Mouse (Mus musculus): ENCODE data around the gene Bod1l. TPM values are rescaled to one million over a fixed set of nuclear protein-coding genes. Genes with fewer than 3 reads are reported as not detected.

The Bod1l gene
- polyA plus RNA-seq, 1 experiment = 16.0 TPM

DNA sequence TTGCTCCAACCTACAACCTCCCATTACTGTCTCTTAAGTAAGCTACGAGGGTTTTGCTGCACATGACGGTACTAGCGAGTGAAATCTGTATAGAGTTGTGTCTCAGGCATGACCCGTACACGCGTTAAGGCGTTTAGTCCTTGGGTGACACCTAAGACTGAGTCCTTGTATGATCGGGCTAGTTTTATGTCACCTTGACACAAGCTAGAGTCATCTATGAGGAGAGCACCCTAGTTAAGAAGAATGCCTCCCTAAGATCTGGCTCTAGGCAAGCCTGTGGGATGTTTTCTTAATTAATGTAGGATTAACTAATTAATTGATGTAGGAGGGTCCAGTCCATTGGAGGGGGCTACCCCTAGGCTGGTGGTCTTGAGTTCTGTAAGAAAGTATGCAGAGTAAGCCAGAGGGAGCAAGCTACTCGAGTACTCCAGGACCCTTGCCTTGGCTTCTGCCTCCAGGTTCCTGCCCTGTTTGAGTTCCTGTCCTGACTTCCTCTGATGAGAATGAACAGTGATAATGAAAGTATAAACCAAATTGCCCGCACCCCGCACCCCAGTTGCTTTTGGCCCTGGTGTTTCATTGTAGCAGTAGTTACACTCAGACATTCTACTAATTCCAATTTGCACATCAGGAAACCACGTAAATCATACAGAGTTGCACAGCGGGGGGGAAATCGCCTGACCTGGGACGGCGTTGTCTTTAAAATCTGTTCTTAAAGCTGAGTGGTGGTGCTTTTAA, 874 bp upstream of the Bod1l start:
- TF ChIP-seq POLR2A (IDR thresholded peaks at IDR 0.05; ENCODE audit: extremely low read depth, insufficient read depth, low read length) (no peak), CTCF (IDR thresholded peaks at IDR 0.05; ENCODE audit: extremely low read depth, insufficient read depth, low read length) (no peak)
- Histone ChIP-seq H3K4me1 (ENCODE audit: control insufficient read depth, insufficient read depth, low read length) (peaks cover 6% of the 10 kb centered on the region), H3K27ac (ENCODE audit: insufficient read depth, low read length) (no peak overlapping the region), H3K4me3 (ENCODE audit: insufficient read depth, low read length) (peak overlapping the region; percentile 91)

DNA sequence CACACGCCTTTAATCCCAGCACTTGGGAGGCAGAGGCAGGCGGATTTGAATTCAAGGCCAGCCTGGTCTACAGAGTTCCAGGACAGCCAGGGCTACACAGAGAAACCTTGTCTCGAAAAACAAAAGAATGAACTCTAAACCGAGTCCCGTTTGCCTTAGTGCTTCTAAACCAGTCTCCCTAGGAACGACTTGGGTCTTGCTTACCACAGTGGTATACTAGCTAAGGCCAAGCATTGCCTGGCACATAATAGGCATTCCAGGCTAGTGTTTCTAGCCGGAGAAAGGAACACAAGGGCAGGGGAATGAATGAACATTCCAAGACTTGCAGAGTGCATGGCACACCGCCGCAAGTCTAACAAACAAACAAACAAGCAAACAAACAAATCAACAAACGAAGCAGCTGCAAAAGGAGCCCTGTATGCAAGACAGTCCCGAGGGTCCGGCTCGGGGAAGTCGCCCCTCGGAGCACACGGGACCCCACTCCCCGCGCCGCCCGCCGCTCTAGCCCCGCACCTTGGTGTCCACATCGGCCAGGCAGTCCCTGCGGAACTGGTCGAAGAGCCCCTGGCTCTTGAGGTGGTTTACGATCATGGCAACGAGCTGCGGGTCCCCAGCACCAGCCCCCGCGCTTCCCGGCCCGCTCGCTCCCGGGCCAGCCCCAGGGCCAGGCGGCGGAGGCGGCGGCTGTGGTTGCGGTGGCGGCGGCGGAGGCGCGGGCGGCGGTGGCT, 532 bp downstream of the Bod1l start:
- no peak overlapping the region for H3K27ac ChIP-seq (ENCODE audit: insufficient read depth, low read length)
- peaks cover 6% of the 10 kb centered on the region for H3K4me1 ChIP-seq (ENCODE audit: control insufficient read depth, insufficient read depth, low read length)
- TF ChIP-seq POLR2A (IDR thresholded peaks at IDR 0.05; ENCODE audit: extremely low read depth, insufficient read depth, low read length) = no peak
- TF ChIP-seq CTCF (IDR thresholded peaks at IDR 0.05; ENCODE audit: extremely low read depth, insufficient read depth, low read length) = no peak
- peak overlapping the region; percentile 91 for H3K4me3 ChIP-seq (ENCODE audit: insufficient read depth, low read length)

DNA sequence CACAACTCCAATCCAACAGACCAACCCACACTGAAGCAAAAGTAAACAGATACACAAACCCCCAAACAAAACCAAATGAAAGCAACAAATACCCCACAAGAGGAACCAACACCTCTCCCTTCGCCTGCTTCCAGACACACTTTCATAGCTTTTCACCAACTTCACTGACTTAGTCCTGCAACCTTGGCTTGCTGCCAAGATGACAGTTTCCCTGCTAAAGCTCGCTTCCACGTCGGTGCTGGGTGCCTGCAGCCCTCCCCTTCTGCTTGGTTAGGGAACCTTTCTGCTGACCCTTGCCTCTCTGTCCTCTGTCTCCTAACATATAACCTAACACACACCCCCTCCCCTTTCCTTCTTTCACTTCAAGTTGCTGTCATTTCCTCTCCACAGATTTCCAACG, 1.4 kb downstream of the Bod1l start:
- peak overlapping the region; percentile 91 for H3K4me3 ChIP-seq (ENCODE audit: insufficient read depth, low read length)
- H3K4me1 ChIP-seq (ENCODE audit: control insufficient read depth, insufficient read depth, low read length) = peaks cover 6% of the 10 kb centered on the region
- no peak for TF ChIP-seq POLR2A (IDR thresholded peaks at IDR 0.05; ENCODE audit: extremely low read depth, insufficient read depth, low read length)
- no peak for TF ChIP-seq CTCF (IDR thresholded peaks at IDR 0.05; ENCODE audit: extremely low read depth, insufficient read depth, low read length)
- H3K27ac ChIP-seq (ENCODE audit: insufficient read depth, low read length) = no peak overlapping the region

DNA sequence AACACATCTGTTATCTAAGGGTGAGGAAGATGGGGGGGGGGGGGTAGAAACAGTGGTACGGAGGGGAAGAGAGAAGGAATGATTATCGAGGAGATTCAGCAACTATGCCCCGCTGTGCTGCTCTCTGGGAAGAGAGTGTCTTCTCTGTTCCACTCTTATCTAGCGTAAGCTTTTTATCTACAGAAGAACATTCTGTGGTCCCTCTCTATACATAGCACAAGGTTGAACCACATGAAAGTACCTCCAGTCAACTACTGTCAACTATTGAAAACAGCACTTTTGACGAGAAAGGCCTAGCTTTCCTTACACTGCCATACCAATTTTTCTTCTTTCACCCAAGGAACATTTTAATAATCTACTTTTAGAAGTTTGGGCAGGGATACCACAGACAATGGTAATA, 2.4 kb downstream of the Bod1l start:
- Histone ChIP-seq H3K4me3 (ENCODE audit: insufficient read depth, low read length) (no peak overlapping the region), H3K27ac (ENCODE audit: insufficient read depth, low read length) (no peak overlapping the region), H3K4me1 (ENCODE audit: control insufficient read depth, insufficient read depth, low read length) (peaks cover 6% of the 10 kb centered on the region)
- no peak for TF ChIP-seq CTCF (IDR thresholded peaks at IDR 0.05; ENCODE audit: extremely low read depth, insufficient read depth, low read length)

DNA sequence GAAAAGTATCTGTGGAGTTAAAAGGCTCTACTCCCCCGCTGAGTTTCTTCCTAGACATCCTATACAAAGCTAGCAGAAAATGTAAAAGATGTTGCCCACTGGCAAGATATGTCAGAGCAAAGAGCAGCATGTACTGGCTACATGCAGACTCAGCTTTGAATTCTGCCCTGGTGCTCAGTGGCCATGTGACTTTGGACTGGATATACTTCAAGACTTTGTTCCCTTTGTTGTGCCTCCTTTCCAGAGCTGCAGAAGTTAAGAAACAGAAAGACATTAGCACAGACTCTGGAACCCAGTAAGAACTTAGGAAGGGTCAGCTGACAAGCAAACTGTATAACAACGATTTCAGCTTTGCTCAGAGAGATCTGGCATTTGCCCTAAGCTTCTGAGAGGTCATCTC, 14.0 kb downstream of the Bod1l start:
- Histone ChIP-seq H3K4me1 (ENCODE audit: control insufficient read depth, insufficient read depth, low read length) (no peaks in the 10 kb centered on the region), H3K27ac (ENCODE audit: insufficient read depth, low read length) (no peak overlapping the region), H3K4me3 (ENCODE audit: insufficient read depth, low read length) (no peak overlapping the region)
- TF ChIP-seq CTCF (IDR thresholded peaks at IDR 0.05; ENCODE audit: extremely low read depth, insufficient read depth, low read length) (no peak), POLR2A (IDR thresholded peaks at IDR 0.05; ENCODE audit: extremely low read depth, insufficient read depth, low read length) (no peak)

DNA sequence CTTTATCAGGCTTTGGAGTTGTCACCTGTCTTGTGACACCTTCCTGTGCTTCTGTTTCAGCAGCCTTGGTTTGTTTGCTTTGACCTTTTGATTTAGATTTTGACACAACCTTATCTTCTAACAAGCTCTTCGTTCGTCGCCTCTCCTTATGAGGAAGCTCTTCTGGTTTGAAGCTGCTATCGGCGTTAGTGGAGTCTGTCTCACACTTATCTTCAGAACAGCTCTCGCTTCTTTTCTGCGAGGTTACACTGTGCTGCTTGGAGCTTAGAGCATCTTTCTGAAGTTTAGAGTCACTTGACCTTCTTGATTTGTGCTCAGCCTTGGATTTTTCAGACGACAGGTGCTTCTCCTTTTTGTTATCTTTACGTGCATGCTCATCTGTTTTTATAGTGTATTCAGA, 23.0 kb downstream of the Bod1l start:
- Histone ChIP-seq H3K4me3 (ENCODE audit: insufficient read depth, low read length) (no peak overlapping the region), H3K27ac (ENCODE audit: insufficient read depth, low read length) (no peak overlapping the region)
- TF ChIP-seq POLR2A (IDR thresholded peaks at IDR 0.05; ENCODE audit: extremely low read depth, insufficient read depth, low read length) (no peak), CTCF (IDR thresholded peaks at IDR 0.05; ENCODE audit: extremely low read depth, insufficient read depth, low read length) (no peak)

DNA sequence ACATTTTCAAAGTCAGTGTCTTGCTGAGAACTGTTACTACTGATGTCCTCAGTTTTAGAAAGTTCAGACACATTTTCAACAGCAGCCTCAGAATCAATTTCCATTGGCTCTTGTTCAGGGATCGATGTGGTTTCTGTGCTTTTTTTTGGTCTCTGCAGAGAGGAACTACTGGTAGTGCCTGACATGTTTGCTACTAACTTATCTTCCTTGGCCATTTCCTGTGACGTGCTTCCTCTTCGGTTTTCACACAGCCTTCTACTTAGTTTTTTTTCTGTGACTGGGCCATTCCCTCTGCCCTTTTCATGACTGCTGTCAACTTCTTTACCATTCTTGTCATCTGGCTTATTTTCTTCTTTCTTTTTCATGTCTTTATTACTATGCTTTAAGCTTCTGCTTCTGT, 23.6 kb downstream of the Bod1l start:
- Histone ChIP-seq H3K4me1 (ENCODE audit: control insufficient read depth, insufficient read depth, low read length) (no peaks in the 10 kb centered on the region), H3K4me3 (ENCODE audit: insufficient read depth, low read length) (no peak overlapping the region), H3K27ac (ENCODE audit: insufficient read depth, low read length) (no peak overlapping the region)
- TF ChIP-seq POLR2A (IDR thresholded peaks at IDR 0.05; ENCODE audit: extremely low read depth, insufficient read depth, low read length) (no peak), CTCF (IDR thresholded peaks at IDR 0.05; ENCODE audit: extremely low read depth, insufficient read depth, low read length) (no peak)

More for the DNA sequence above, 23.0 kb downstream of the Bod1l start:
- no peaks in the 10 kb centered on the region for H3K4me1 ChIP-seq (ENCODE audit: control insufficient read depth, insufficient read depth, low read length)

DNA sequence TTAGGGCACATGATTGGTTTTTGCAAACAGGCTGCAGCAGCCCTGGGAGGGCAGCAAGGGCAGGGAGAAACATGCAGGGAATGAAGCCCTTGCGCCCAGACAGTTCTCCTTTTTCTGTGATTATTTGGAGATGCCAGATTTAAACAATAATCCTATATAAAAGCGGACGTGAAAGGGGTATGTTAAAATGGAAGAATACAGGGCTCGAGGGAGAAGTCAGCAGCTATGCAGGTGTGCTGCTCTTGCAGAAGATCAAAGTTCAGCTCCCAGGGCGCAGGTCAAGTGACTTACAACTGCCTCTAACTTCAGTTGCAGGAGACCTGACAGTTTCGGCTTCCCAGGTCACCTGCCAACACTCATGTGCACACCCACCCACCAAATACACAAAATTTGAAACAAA, 31.6 kb downstream of the Bod1l start:
- Histone ChIP-seq H3K27ac (ENCODE audit: insufficient read depth, low read length) (no peak overlapping the region), H3K4me1 (ENCODE audit: control insufficient read depth, insufficient read depth, low read length) (no peaks in the 10 kb centered on the region), H3K4me3 (ENCODE audit: insufficient read depth, low read length) (no peak overlapping the region)
- no peak for TF ChIP-seq CTCF (IDR thresholded peaks at IDR 0.05; ENCODE audit: extremely low read depth, insufficient read depth, low read length)
- no peak for TF ChIP-seq POLR2A (IDR thresholded peaks at IDR 0.05; ENCODE audit: extremely low read depth, insufficient read depth, low read length)

DNA sequence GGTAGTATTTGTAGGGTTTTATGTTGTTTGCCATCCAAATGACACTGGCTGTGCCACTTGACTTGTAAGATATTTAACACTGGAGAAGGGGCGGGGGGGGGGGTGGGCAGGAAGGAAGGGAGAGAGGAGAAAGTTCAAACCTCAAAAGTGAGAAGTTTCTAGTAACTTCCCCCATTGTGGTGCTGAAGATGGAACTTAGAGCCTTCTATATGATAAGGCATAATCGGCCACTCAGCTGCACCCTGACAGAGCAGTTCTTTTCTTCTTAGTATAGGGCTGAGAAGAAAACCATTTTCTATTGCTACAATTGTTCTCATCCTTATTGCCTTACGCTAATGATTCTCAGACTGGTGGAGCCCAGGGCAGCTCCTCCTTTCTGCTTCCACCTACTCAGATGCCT, 32.8 kb downstream of the Bod1l start:
- Histone ChIP-seq H3K27ac (ENCODE audit: insufficient read depth, low read length) (no peak overlapping the region), H3K4me1 (ENCODE audit: control insufficient read depth, insufficient read depth, low read length) (no peaks in the 10 kb centered on the region), H3K4me3 (ENCODE audit: insufficient read depth, low read length) (no peak overlapping the region)
- no peak for TF ChIP-seq POLR2A (IDR thresholded peaks at IDR 0.05; ENCODE audit: extremely low read depth, insufficient read depth, low read length)
- no peak for TF ChIP-seq CTCF (IDR thresholded peaks at IDR 0.05; ENCODE audit: extremely low read depth, insufficient read depth, low read length)

DNA sequence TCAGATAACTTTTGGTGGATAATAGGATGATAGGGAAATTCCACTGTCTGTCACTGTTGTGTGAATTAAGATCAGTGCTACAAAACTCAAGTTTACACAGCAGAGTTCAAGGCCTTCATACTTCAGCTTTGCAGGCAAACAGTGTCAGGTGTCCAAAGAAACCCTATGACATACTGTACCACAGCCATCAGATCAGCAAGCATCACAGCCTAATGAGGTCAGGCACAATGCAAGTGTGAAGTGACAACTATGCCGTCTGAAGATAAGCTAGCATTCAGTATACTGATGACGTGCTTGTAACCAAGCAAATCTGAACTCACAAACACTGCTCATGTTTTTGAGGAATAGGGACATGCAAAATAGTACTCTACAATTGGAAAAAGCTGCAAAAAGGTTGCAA, 36.7 kb downstream of the Bod1l start:
- Histone ChIP-seq H3K4me3 (ENCODE audit: insufficient read depth, low read length) (no peak overlapping the region), H3K27ac (ENCODE audit: insufficient read depth, low read length) (no peak overlapping the region), H3K4me1 (ENCODE audit: control insufficient read depth, insufficient read depth, low read length) (peaks cover 2% of the 10 kb centered on the region; the same call in 1 of the 2 replicates)
- no peak for TF ChIP-seq CTCF (IDR thresholded peaks at IDR 0.05; ENCODE audit: extremely low read depth, insufficient read depth, low read length)
- no peak for TF ChIP-seq POLR2A (IDR thresholded peaks at IDR 0.05; ENCODE audit: extremely low read depth, insufficient read depth, low read length)
